Mouse (Mus musculus) stomach, postnatal 0 days (tissue): ENCODE measurements at regions not wholly inside any gene's neighbourhood (a gene's known extent, or its start where the extent isn't known, plus 50 kb on each side); places are given as distances from the start of the nearest gene placed in this dataset.

ENCODE experiments used
- CTCF ChIP-seq: IDR thresholded peaks from 2 replicates; pipeline ENCODE4 v1.5.1; 2016; ENCODE audit warnings: antibody characterized with exemption, low read depth, mild to moderate bottlenecking, moderate library complexity
- EP300 ChIP-seq: optimal IDR thresholded peaks from 2 replicates; pipeline ENCODE3; 2016; ENCODE audit warnings: antibody characterized with exemption

- TF ChIP-seq CTCF, result no peak
- TF ChIP-seq EP300, result no peak
Measured at GRCm38 (mm10) chr7:130108362-130108761, 411.8 kb downstream of the Ate1 start.
